Mouse (Mus musculus) liver, embryonic 14.5 days (tissue): ENCODE data around the gene Inip.

Experiments
- CTCF ChIP-seq: IDR thresholded peaks from 2 replicates; pipeline ENCODE4 v1.5.1; 2016; ENCODE audit warnings: antibody characterized with exemption, low read depth, control low read depth
- EP300 ChIP-seq: IDR thresholded peaks from 2 replicates; pipeline ENCODE4 v1.6.1; 2016; ENCODE audit warnings: antibody characterized with exemption, low read depth

DNA sequence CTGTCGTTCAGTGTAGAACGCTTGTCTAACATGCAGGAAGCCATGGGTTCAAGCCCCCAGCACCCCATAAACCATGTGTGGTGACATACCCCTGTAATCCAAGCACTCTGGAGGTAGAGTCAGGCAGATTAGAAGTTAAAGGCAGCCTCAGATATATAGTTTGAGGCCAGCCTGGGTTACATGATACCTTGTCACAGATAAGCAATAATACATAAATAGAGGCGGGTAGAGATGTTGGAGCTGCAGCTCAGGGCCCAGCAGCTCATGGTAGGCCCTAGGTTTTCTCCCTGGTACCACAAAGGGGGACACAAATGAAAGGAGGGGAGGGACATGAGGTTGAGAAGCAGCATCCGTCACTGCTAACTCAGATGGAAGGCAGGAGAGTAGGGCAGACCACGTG, 16.4 kb upstream of the Inip start:
- TF ChIP-seq CTCF = no peak
- TF ChIP-seq EP300 = peak; percentile 43; the same call in 1 of the 2 replicates
